Comparison of ENCODE assay signal across 25 mouse cellular contexts in the genomic region with DNA sequence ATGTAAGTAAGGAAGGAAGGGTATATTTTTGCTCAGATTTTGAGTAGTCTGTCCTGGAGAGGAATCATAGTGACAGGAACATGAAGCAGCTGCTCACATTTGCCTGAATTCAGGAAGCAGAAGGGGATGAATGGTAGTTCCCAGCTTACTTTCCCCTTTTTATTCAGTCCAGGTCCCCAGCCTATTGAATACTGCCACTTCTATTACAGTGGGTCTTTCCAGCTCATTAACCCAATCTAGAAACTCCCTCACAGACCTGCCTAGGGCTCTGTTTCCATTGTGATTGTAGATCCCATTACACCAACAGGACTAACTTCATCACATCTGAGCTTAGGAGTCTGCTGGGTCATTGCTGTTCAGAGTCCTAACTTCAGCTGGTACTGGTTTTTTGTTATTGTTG.
DNase-seq lines count a peak whose midpoint lies in the region; ATAC-seq and TF ChIP-seq lines count a peak whose summit lies in the region.
"Had no signal": no experiment of that assay in that cellular context is flagged by ENCODE, and none has a peak within 500 bp of the region (broad histone marks: within the 10 kb centered on the region; RNA-seq: fewer than 3 reads in every experiment).

No protein-coding gene starts in this region.

- peak; percentile 84 for ATAC-seq in hindbrain, embryonic 11.5 days (ENCODE audit: low FRiP score)
- no peak for ATAC-seq in hindbrain, embryonic 14.5 days (ENCODE audit: low FRiP score)
- ATAC-seq in kidney, postnatal 0 days (replicated peaks; ENCODE audit: low FRiP score, low read depth), result 0 out of 2 replicates have a peak, but pooled peaks have one; percentile 36
- peak; percentile 55; the same call in 1 of the 2 replicates for ATAC-seq in forebrain, embryonic 14.5 days
- ATAC-seq: midbrain, embryonic 16.5 days had no signal

- H3K27me3 ChIP-seq in hindbrain, embryonic 11.5 days (ENCODE audit: control insufficient read depth, insufficient read depth, low read length), result no peaks in the 10 kb centered on the region
- no peaks in the 10 kb centered on the region for H3K27me3 ChIP-seq in hindbrain, embryonic 14.5 days (ENCODE audit: control insufficient read depth, insufficient read depth, low read length)
- H3K27me3 ChIP-seq in kidney, postnatal 0 days (ENCODE audit: insufficient read depth, low read length), result no peaks in the 10 kb centered on the region
- H3K27me3 ChIP-seq in kidney, adult 2 months (replicated peaks; ENCODE audit: control insufficient read depth, insufficient read depth, low read length), result no peaks in the 10 kb centered on the region
- no peaks in the 10 kb centered on the region for H3K27me3 ChIP-seq in forebrain, embryonic 14.5 days (replicated peaks; ENCODE audit: control insufficient read depth, insufficient read depth, low read length)
- H3K27me3 ChIP-seq: embryonic facial prominence, embryonic 15.5 days; limb, embryonic 15.5 days; liver, embryonic 15.5 days had no signal

- peak; percentile 10 for DNase-seq in hindbrain, embryonic 11.5 days (ENCODE audit: low spot score)
- DNase-seq in hindbrain, embryonic 14.5 days (ENCODE audit: low spot score), result no peak
- peak; percentile 68 for DNase-seq in kidney, postnatal 0 days (ENCODE audit: low spot score)
- DNase-seq in kidney, adult 2 months, result no peak
- peak; percentile 31 for DNase-seq in forebrain, embryonic 14.5 days (ENCODE audit: low spot score)
- DNase-seq in mesoderm, embryonic 11.5 days (ENCODE audit: low read depth, low spot score), result peak; percentile 2
- no peak for DNase-seq in cerebellum, postnatal 4 days (ENCODE audit: low spot score in 2 of 2)
- DNase-seq: adrenal gland, adult 2 months; cerebellum, adult 11-12 months; cerebellum, postnatal 10 days; gastrocnemius, postnatal 14 days; heart, adult 11 months; kidney, postnatal 10 days; left cerebral cortex, postnatal 4 days; right cerebral cortex, adult 18-20 months; right cerebral cortex, postnatal 4 days; thymus, postnatal 14 days had no signal

- no peak overlapping the region for H3K27ac ChIP-seq in hindbrain, embryonic 11.5 days (ENCODE audit: low read depth, low read length)
- no peak overlapping the region for H3K27ac ChIP-seq in hindbrain, embryonic 14.5 days
- no peak overlapping the region for H3K27ac ChIP-seq in kidney, postnatal 0 days
- no peak overlapping the region for H3K27ac ChIP-seq in kidney, adult 2 months (ENCODE audit: insufficient read depth, low read depth, low read length)
- H3K27ac ChIP-seq in forebrain, embryonic 14.5 days (ENCODE audit: low read depth, low read length), result no peak overlapping the region
- H3K27ac ChIP-seq: embryonic facial prominence, embryonic 15.5 days; limb, embryonic 15.5 days; liver, embryonic 15.5 days; macrophage; midbrain, embryonic 10.5 days had no signal

- H3K4me1 ChIP-seq in hindbrain, embryonic 11.5 days (replicated peaks; ENCODE audit: control insufficient read depth, insufficient read depth, low read length), result no peaks in the 10 kb centered on the region
- no peaks in the 10 kb centered on the region for H3K4me1 ChIP-seq in hindbrain, embryonic 14.5 days (replicated peaks; ENCODE audit: control insufficient read depth, insufficient read depth, low read length)
- no peaks in the 10 kb centered on the region for H3K4me1 ChIP-seq in kidney, postnatal 0 days (replicated peaks; ENCODE audit: insufficient read depth, low read length)
- no peaks in the 10 kb centered on the region for H3K4me1 ChIP-seq in kidney, adult 2 months (ENCODE audit: control insufficient read depth, insufficient read depth, low read length)
- H3K4me1 ChIP-seq in forebrain, embryonic 14.5 days (ENCODE audit: control insufficient read depth, insufficient read depth, low read length), result no peaks in the 10 kb centered on the region
- H3K4me1 ChIP-seq: embryonic facial prominence, embryonic 15.5 days; limb, embryonic 15.5 days; liver, embryonic 15.5 days; midbrain, embryonic 10.5 days had no signal

- H3K4me3 ChIP-seq in hindbrain, embryonic 11.5 days (ENCODE audit: low read depth, low read length), result no peak overlapping the region
- no peak overlapping the region for H3K4me3 ChIP-seq in hindbrain, embryonic 14.5 days (replicated peaks; ENCODE audit: low read length)
- no peak overlapping the region for H3K4me3 ChIP-seq in kidney, postnatal 0 days (replicated peaks; ENCODE audit: low read depth, low read length)
- H3K4me3 ChIP-seq in kidney, adult 2 months (ENCODE audit: insufficient read depth, low read depth, low read length), result no peak overlapping the region
- no peak overlapping the region for H3K4me3 ChIP-seq in forebrain, embryonic 14.5 days (ENCODE audit: low read depth, low read length)
- H3K4me3 ChIP-seq: embryonic facial prominence, embryonic 15.5 days; limb, embryonic 15.5 days; liver, embryonic 15.5 days; midbrain, embryonic 10.5 days; myocyte had no signal

- no peak overlapping the region for H3K4me2 ChIP-seq in hindbrain, embryonic 11.5 days (replicated peaks; ENCODE audit: low read depth, low read length)
- no peak overlapping the region for H3K4me2 ChIP-seq in hindbrain, embryonic 14.5 days (replicated peaks)
- no peak overlapping the region for H3K4me2 ChIP-seq in kidney, postnatal 0 days (ENCODE audit: low read length)
- H3K4me2 ChIP-seq in forebrain, embryonic 14.5 days (ENCODE audit: low read length), result no peak overlapping the region
- H3K4me2 ChIP-seq: embryonic facial prominence, embryonic 15.5 days; heart, embryonic 11.5 days; limb, embryonic 15.5 days; liver, embryonic 15.5 days had no signal

- no peak for TF ChIP-seq CTCF in kidney, postnatal 0 days (IDR thresholded peaks at IDR 0.05; ENCODE audit: low read depth)
- TF ChIP-seq CTCF in kidney, adult 2 months (conservative IDR thresholded peaks at IDR 0.05; ENCODE audit: insufficient read depth, insufficient read length, low read depth, low read length), result no peak

- no peaks in the 10 kb centered on the region for H3K9me3 ChIP-seq in hindbrain, embryonic 11.5 days (ENCODE audit: control insufficient read depth, low read length)
- no peaks in the 10 kb centered on the region for H3K9me3 ChIP-seq in hindbrain, embryonic 14.5 days (ENCODE audit: control insufficient read depth, low read length)
- H3K9me3 ChIP-seq in kidney, postnatal 0 days (replicated peaks; ENCODE audit: low read length), result no peaks in the 10 kb centered on the region
- H3K9me3 ChIP-seq in forebrain, embryonic 14.5 days (replicated peaks; ENCODE audit: control insufficient read depth, low read length), result no peaks in the 10 kb centered on the region
- H3K9me3 ChIP-seq: embryonic facial prominence, embryonic 15.5 days; limb, embryonic 15.5 days; liver, embryonic 15.5 days; midbrain, embryonic 10.5 days had no signal

- TF ChIP-seq POLR2A in kidney, adult 2 months (IDR thresholded peaks at IDR 0.05; ENCODE audit: low read depth, low read length), result no peak

- H3K36me3 ChIP-seq in hindbrain, embryonic 11.5 days (ENCODE audit: control insufficient read depth, insufficient read depth, low read length), result no peaks in the 10 kb centered on the region
- H3K36me3 ChIP-seq in hindbrain, embryonic 14.5 days (replicated peaks; ENCODE audit: control insufficient read depth, insufficient read depth), result no peaks in the 10 kb centered on the region
- H3K36me3 ChIP-seq in kidney, postnatal 0 days (ENCODE audit: insufficient read depth, low read length), result no peaks in the 10 kb centered on the region
- H3K36me3 ChIP-seq in kidney, adult 2 months (ENCODE audit: control insufficient read depth, insufficient read depth, low read length), result no peaks in the 10 kb centered on the region
- no peaks in the 10 kb centered on the region for H3K36me3 ChIP-seq in forebrain, embryonic 14.5 days (ENCODE audit: control insufficient read depth, insufficient read depth, low read length)
- H3K36me3 ChIP-seq: embryonic facial prominence, embryonic 15.5 days; limb, embryonic 15.5 days; liver, embryonic 15.5 days; midbrain, embryonic 10.5 days had no signal

- H3K9ac ChIP-seq in hindbrain, embryonic 11.5 days (ENCODE audit: low read depth, low read length), result no peak overlapping the region
- H3K9ac ChIP-seq in hindbrain, embryonic 14.5 days, result no peak overlapping the region
- no peak overlapping the region for H3K9ac ChIP-seq in kidney, postnatal 0 days (ENCODE audit: low read depth, low read length)
- no peak overlapping the region for H3K9ac ChIP-seq in forebrain, embryonic 14.5 days (ENCODE audit: low read length)
- H3K9ac ChIP-seq: embryonic facial prominence, embryonic 15.5 days; limb, embryonic 15.5 days; liver, embryonic 15.5 days had no signal

Comparison
In these comparisons a context has a peak if more than half of its experiments do, and no peak if none do; other contexts are left out.
1. DNase-seq: peak in hindbrain, embryonic 11.5 days (single experiment), kidney, postnatal 0 days (single experiment), forebrain, embryonic 14.5 days (single experiment) and mesoderm, embryonic 11.5 days (single experiment); none in hindbrain, embryonic 14.5 days (single experiment), kidney, adult 2 months (single experiment) and cerebellum, postnatal 4 days (0 of 2).